Mouse (Mus musculus): ENCODE results near the gene Snx29.

DNA sequence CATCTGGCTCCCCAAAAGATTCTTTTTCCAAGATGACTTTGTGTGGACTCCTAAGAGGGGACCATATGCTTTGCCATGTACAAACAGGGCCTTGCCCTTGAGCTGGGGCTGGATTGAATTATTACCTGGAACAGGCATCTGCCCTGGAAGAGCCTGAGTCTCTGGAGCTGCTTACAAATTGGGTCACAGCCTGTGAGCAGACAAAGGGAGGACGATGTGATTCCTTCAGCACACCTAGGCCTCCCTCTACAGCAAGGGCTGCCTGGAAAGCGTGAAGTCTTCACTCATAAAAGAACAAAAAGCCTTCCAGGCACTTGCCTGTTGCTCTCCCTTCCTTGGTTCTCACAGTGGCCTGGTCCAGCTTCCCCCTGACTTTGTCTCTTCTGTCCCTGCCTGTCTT lies 449.6 kb downstream of the Snx29 start:
- TF ChIP-seq CTCF (IDR thresholded peaks at IDR 0.05; ENCODE audit: borderline replicate concordance, insufficient read depth, low read length) (no peak), POLR2A (IDR thresholded peaks at IDR 0.05; ENCODE audit: low read depth, low read length) (no peak)

All from embryonic fibroblast, embryonic 13.5 days (primary cell).